Mouse (Mus musculus): ENCODE measurements around the gene Smim27.

DNA sequence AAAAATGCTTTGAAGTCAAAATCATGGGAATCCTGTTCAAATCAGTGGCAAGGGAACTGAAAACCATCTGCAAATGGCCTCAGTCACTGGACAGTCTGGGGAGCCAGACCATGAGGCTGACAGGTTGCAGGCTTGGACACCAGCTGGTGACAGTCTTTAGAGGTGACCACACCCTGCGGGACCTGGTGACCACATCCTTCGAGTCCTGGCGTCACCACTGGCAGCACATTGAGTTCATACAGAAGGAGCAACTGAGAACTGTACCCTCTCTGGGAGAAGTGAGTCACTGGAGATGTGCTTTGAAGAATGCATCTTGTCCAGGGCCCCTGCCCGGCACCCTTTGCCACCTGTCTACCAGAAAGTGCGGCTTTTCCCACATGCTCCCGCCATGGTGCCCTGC is 39.7 kb upstream of the Smim27 start:
- TF ChIP-seq CTCF (IDR thresholded peaks at IDR 0.05; ENCODE audit: borderline replicate concordance, insufficient read depth, low read length) = no peak
- TF ChIP-seq POLR2A (IDR thresholded peaks at IDR 0.05; ENCODE audit: low read depth, low read length) = no peak

Measured in embryonic fibroblast, embryonic 13.5 days (primary cell).